Mouse (Mus musculus): ENCODE results near the gene Vmn2r25. TPM values are rescaled to one million over a fixed set of nuclear protein-coding genes. Genes with fewer than 3 reads are reported as not detected.

Gene Vmn2r25
- not detected in 2 replicates for polyA plus RNA-seq (2015; fragmentation: Nextera tagmentation; extraction: Ambion mirVana)

DNA sequence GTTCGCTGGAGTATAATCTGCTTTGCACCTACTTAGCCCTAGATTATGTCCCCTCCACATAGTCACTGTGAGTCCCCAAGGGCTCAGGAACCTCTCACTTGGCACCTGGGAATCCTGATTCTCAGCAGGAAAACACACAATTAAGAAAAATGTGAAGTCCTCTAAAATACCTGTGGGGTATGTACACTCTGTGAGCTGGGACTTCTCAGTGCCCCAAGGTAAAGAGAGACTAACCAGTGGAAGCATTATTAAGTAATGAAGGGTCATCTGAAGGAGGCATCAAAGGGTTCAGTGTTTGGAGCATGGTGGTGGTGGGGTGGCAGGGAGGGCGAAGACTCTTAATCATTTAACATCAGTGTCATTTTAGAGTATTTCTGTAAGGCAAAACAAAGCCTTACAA lies at the start of gene Vmn2r25:
Gene Vmn2r25 (minus strand): TSS at position 101 of the 400 bp plus-strand sequence.

DNA sequence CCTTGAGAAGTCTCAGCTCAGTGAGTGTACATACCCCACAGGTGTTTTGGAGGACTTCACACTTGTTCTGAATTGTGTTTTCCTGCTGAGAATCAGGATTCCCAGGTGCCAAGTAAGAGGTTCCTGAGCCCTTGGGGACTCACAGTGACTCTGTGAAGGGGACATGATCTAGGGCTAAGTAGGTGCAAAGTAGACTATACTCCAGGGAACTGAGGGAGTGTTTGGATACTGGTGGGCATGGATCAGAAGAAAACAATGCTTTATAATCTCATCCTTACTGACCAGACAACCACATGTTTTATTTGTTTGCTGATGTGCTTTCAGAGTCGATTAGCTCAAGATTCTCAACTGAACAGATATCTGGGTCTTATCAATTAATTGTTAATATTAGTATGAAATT lies 74.7 kb downstream of the Vmn2r25 start, which contains the start of gene Vmn2r24:
Gene Vmn2r24 (plus strand): TSS at position 301 of the 400 bp plus-strand sequence.

Other genes with a start within 250 kb of the Vmn2r25 start
- not detected in 2 replicates for gene Vmn2r22, start 202.7 kb downstream of the Vmn2r25 start, polyA plus RNA-seq (2015; fragmentation: Nextera tagmentation; extraction: Ambion mirVana)
- not detected in 2 replicates for gene Vmn2r23, start 150.8 kb downstream of the Vmn2r25 start, polyA plus RNA-seq (2015; fragmentation: Nextera tagmentation; extraction: Ambion mirVana)
- gene Vmn2r24, start 74.6 kb downstream of the Vmn2r25 start, polyA plus RNA-seq (2015; fragmentation: Nextera tagmentation; extraction: Ambion mirVana), result not detected in 2 replicates
- not detected in 2 replicates for gene Vmn2r26, start 171.1 kb upstream of the Vmn2r25 start, polyA plus RNA-seq (2015; fragmentation: Nextera tagmentation; extraction: Ambion mirVana)

Measured in urinary bladder, postnatal 0 days (tissue).